Mouse (Mus musculus): Measurements from ENCODE around the gene Zp3.

Gene Zp3

DNA sequence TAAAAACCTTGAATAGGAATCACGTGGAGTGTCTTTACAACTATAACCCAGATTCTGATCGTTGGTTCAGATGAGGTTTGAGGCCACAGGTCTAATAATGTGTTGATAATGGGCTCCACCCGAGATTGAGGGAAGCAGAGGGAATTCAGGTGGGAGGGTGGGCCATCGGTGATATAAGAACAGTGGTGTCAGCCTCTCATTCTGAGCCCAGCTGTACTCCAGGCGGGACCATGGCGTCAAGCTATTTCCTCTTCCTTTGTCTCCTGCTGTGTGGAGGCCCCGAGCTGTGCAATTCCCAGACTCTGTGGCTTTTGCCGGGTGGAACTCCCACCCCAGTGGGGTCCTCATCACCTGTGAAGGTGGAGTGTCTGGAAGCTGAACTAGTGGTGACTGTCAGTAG, at the start of gene Zp3:
Zp3 (plus strand) TSS at position 196 of the 400 bp plus-strand sequence.
- no peak for DNase-seq

DNA sequence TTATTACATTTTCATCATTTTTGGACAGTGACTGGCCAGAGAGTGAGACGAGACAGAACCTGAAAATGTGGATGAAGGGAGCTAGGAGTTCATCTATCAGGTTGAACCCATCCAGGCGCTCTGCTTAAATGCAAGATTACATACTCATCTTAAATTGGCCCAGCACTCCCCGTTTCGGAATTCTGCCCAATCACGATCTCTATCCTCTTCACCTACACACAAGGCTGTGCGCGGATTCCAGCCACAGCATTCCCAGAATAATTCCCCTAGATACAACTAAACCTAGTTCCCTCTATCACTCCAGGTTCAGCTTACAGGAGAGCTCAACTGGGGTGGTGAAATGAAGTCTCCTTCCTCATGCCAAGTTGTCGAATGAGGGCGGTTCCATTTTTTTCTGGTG, 48.4 kb upstream of the Zp3 start:
- DNase-seq: no peak

DNA sequence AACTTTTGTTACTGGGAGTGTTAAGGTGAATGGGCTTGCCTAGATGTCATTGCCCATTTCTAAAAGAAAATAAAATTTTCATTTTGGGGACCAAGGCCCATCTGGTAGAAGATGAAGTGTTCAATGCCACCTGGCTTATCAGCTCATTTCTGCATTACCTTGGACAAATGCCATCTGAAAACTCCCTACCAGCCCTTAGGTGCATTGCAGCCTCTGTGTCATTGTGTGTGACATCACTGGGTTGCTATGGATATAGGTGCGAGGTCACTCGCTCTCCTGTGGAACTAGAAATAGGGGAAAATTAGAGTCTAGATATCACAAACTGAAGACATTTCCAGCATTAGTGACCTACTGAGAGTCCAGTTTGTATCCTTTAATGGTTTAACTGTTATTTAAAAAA, 47.5 kb upstream of the Zp3 start:
- DNase-seq: no peak

DNA sequence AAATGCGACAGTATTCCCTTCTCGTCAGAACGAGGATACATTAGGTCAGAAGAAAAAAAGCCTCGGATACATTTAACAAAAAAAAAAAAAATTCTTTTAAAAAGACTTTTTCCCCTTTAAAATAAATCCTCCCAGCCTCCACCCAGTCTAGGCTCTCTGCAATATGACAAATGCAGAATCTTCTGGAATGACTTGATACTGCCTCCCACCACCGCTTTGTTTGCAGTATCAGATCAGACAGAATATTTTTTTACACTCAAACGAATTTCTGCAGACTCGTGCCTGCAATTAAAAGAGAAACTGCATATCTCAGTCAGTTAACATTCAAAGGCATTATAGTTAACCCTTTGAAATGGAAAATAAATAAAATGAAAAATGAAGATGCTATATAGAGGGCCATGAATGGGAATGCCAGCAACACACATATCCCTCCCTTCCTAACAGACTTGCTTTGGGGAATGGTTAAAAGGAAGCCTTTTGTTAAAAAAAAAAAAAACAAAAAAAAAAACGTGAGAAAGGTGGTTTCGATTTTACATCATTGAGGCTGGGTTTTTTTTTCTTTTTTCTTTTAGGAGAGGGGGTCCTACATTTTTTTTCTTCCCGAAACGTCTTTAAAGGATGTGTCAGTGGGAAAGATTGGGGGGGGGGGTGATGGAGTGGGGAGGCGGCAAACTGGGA, 46.5 kb upstream of the Zp3 start:
- no peak for DNase-seq

DNA sequence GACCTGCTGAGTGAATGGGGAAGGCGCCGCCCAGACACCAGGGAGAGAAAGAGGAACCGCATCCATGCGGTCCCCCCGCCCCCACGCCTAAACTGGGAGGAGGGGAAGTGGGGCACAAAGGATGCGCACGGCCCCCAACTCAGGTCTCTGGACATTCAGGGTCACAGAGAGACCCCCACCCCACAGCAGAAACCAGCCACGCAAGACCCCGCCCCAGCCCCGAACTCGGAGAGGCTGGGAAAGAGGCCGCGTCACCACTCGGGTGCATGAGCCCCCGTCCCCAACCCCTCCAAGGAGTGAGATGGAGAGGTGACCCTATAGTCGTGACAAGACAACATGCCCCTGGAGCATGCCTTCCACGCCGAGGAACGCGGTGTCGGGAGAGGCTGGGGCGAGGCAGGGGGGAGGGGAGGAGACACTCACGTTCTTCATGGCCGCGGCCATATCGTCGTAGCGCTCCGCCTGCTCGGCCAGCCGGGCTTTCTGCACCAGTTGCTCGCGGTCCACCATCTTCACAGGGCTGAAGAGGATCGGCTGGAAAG, 45.9 kb upstream of the Zp3 start:
- DNase-seq: peak; percentile 70 to 73

DNA sequence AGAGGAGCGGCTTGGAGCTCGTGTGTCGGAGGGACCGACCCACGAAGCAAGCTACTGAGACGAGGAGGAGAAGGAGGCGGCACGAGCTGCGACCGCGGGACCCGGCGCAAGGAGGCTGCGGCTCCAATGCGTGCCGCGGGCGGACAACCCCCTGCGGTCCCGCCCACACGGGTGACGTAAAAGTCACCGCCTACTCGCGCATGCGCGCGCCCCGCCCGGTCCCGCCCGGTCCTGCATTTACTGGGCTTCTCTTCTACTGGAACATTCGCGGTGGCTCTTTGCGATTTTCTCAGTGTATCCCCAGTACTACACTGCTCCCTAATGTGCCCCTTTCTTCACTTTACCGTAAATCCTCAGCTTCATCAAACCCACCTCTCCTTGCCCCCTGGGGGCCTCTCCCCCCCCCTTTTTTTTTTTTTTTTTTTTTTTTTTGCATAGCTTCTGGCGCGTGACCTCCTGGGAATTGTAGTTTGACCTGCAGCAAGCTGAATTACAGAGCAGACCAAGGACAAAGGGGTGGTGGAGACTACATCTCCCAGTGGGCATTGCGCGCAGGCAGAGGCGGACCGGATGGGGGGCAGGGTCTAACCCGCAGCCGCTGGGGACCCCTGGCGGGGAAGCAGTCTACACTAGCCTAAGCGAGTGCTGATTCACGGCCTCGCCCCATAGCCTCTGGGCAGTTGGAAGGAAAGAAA, 45.3 kb upstream of the Zp3 start, which contains the start of gene Ywhag:
Ywhag (minus strand) TSS at position 136 of the 695 bp plus-strand sequence.
- peak; percentile 98 to 99 for DNase-seq

DNA sequence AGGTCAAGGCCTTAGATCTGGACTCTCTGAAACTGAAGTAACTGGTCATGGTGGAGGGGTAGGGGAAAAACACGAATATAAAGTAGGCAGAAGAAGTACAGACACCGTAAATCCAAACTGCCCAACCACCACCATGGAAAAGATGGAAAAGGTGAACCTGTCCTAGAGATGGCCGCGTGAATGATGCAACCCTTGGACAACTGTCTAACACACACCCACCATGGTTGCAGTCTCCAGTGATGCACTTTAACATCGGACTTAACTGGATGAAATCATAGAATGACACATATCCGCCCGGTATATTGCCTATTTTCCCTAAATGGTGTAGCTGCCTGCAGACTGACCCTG, 44.7 kb upstream of the Zp3 start:
- no peak for DNase-seq

DNA sequence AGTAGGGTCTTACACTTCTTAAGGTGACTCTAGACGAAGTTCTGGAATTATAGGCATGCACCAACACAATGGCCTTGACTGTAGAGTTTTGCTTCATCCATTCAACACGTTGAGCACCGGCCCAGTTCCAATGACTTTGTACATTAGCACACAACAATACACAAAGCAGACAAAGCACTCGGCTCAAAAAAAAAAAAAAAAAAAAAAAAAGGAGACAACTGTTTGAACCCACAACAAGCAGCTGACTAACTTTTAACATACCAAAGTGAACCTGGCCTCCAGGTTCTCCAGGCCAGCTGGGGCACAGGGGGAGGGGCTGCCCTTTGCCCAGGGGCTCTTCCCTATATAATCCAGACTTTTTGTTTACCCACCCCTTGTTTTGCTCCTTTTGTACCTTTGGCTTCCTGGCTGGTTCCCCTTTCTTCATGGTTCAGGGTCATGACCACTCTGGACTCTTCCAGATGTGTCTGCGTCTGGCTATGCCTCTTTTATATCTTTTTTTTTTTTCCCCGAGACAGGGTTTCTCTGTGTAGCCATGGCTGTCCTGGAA, 44.2 kb upstream of the Zp3 start:
- no peak for DNase-seq

DNA sequence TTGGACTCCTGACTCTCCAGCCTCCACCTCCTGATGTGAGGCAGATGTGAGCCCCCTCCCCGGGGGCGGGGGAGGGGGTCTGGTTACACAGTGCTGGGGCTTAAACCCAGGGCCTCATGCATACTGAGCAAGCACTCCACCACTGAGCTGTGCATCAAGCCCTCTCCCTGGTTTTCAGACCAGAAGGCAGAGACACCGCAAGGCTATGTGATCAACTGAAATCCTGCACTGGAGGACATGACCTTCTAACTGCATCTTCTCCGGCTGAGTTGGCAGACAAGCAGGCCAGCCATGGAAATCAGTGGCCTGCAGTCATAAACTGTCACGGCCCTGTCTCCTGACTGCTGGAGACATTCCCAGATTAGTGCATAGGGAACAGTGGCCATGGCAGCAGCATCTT, 39.3 kb upstream of the Zp3 start:
- no peak for DNase-seq

DNA sequence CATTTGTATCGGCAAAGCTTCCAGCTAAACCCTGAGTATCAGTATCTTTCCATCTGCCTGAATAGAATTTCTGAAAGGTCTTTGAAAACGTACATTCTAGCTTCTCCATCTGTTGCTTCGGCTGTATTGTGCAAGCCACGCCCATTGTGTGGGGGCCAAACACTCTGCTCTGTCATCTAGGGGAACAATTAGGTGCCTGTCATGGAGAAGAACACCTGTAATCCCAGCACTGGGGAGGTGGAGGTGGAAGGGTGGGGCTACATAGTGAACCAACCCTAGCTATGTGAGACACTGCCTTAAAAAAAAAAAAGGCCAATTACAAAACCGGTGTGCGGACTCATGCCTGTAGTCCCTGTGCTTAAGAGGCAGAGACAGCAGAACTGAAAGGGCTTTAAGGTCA, 37.2 kb upstream of the Zp3 start:
- no peak for DNase-seq

DNA sequence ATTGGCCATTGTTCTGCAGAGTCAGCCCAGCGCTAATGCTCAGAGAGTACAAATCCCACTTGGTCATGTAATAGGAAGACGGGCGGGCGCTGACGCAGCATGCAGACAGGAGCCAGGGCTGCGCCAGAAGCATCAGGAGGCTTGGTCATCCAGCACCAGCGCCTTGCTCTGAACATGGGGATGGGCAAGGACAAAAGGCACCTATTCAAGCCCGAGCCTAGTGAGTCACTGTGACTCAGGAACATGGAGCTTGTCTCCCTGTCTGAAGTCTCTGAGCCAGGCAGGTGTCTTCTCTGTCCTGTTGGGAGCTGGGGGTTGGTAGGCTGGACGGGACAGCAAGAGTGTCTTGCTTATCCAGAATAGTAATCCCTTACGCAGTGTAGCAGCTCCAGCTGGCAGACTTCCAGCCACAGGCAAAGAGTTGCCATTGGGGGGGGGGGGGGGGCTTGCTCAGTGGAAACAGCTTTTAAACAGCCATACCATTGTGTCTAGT, 33.9 kb upstream of the Zp3 start:
- no peak for DNase-seq

DNA sequence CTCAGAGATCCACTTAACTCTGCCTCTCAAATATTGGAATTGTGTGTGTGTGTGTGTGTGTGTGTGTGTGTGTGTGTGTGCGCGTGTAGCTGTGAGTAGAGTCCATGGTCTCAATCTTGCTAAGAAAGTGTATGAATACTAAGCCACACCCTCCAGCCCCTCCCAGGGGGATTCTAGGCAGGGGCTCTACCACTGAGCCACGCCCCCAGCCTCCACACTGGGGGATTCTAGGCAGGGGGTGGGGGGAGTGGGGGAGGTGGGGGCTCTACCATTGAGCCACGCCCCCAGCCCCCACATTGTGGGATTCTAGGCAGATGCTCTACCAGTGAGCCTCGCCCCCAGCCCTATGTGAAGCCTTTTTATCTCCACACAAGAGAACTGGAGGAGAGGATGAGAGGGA, 33.3 kb upstream of the Zp3 start:
- no peak for DNase-seq

DNA sequence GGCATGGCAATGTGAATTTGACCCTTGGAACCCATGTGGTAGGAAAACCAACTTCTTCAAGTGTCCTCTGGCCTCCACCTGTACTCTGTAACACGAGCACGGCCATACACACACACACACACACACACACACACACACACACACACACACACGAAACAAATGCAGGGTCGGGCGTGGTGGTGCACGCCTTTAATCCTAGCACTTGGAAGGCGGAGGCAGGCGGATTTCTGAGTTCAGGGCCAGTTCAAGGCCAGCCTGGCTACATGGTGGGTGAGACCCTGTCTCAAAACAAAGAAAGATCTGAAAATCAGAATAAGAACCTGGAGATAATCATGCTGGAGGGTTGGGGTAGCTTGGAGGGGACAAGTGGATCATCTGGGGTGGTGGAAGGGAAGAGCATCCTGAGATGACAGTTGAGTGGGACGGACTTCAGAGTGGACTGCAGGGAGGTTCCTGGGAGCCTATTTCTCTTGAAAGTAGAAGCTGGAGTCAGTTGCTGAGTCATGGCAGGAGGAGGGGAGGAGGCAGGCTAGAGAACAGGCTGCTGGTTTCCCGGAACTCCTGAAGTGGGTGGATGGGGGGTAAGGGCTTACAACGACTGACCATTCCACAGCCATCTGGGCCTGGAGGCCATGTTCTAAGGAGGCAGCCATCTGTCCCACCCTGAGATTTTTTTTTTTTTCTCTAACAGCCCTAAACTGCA, 29.0 kb upstream of the Zp3 start:
- peak; percentile 28 for DNase-seq

DNA sequence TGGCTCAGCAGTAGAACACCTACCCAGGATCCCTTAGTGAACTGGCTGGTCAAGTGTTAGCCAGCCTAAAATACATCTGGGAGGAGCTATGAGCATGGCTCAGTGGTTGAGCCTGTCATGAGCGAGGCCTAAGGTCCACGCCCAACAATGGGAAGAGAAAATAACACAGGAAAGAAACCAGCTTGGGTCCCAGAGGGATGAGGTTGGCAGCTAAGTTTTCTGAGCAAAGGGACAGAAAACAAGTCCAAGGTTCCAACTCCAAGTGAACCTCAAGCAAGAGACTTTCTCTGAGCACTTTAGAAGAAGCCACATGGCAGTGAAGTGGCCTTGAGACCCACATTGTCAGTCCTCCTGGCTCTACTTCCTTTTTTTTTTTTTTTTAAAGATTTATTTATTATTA, 28.2 kb upstream of the Zp3 start:
- no peak for DNase-seq

DNA sequence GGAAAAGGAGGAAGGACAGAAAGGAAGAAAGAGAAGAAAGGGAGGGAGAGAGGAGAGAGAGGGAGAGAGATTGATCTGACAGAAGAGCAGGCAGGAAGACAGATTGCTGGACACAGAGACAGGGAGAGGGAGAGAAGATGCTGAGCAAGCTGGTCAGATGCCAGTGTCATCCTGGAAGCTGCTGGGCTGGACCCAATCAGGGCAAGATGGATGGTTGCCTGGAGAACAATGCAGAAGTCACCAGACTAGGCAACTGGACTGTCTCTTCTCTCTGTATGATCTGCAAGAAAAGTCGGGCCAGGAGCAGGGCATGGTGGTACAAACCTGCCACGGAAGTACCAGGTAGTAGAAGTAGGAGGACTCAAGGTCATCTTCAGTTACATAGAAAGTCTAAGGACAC, 27.1 kb upstream of the Zp3 start:
- DNase-seq: no peak

DNA sequence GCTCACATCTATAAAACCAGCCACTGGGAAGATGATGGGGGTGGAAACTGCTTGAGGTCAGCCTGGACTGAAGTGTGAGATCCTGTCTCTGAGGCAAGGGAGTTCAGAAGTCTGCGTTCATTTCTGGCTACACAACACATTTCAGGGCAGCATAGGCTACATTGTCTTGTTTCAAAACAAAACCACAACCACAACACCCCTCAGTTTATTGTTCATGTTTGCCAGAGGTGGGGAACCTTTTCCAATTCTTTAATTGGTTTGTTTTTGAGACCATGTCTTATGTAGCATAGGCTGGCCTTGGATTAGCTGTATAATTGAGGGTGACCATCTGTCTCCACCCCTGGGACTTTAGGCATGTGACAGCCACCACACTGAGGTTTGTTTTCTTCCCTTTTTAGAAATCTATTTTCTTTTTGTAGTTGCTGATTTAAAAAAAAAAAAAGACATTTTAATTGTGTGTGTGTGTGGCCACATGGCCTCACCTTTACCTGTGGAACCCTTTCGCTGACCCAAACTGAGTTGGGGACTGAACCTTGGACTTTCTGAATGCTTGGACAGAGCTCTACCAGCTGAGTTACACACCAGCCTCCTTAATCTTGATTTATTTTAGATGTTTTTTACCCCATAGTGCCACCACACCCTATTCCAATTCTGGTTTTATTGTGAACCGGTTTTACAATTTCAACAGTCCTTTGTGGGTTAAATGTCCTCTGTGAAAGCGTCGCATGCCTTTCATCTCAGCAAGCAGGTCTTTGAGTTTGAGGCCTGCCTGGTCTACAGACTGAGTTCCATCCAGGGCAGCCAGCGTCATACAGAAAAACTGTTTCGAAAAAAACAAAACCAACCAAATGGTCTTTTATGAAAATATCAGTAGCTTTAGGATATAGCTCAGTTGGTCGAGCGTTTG, 23.3 kb upstream of the Zp3 start:
- DNase-seq: no peak

DNA sequence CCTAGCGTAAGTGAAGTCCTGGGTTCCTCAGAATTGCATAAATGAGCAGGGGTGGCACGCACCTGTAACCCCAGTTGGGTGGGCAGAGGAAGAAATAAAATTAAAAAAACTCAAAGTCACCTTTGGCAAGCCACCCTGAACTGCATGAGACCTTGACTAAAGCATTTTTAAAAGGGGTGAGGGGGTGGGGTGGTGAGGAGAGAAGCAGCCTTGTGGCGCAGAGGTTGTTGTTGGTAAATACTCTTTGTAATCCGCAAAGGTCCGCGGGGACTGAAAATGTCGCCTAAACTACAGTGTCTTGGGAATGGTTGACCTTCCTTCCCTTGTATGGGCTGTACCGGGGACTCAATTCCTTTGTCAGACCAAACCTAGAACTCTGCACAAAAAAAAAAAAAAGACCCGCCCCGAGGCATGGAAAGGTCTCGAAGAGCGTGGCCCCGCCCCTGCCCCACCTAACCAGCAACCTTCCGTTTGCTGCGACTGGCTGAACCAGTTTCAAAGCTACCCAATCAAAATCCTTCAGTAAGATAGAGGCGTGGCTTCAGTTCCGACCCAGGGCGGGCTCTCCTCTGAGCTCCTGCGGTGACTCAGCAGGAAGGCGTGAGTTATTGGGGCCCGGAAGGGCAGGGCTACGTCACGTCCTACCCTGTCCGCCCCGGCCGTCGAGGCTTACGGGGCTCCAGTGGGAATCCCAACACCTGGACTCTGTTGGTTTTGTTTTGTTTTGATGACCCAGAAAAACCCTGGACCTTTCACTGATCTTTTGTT, 22.5 kb upstream of the Zp3 start:
- DNase-seq: peak; percentile 98 to 99

DNA sequence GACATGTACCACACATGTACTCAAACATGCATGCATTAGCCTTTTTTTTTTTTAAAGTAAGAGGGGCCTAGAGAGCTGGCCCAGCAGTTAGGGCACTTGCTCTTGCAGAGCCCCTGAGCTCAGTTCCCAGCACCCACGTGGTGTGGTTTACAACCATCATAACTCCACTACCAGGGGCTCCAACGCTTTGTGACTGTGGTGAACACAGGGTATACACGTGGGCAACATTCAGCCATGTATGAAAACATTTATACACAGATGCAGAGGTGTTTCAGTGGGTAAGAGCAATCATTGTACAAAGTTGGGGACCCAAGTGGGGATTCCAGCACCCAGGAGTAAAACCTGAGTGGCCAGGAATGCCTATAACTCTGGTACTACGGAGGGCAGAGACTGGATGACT, 21.5 kb upstream of the Zp3 start:
- DNase-seq: no peak

DNA sequence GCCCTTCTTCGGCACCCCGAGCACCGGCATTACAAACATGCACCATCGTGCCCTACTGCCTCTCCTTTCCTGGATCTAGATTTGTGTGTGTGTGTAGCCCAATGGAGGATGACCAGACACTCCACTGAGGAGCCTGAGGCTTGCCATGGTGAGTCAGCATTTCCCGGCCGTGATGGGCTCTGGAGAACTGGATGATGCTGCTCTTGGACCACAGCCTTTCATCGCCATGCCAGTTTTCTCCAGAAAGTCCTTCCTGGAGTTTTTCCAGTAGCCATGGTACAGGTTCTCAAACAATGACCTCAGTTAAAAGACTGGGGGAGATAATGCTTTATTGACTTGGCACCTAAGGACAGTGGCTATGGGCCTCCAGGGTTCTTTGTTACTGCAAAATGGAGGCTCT, 20.0 kb upstream of the Zp3 start:
- DNase-seq: no peak

DNA sequence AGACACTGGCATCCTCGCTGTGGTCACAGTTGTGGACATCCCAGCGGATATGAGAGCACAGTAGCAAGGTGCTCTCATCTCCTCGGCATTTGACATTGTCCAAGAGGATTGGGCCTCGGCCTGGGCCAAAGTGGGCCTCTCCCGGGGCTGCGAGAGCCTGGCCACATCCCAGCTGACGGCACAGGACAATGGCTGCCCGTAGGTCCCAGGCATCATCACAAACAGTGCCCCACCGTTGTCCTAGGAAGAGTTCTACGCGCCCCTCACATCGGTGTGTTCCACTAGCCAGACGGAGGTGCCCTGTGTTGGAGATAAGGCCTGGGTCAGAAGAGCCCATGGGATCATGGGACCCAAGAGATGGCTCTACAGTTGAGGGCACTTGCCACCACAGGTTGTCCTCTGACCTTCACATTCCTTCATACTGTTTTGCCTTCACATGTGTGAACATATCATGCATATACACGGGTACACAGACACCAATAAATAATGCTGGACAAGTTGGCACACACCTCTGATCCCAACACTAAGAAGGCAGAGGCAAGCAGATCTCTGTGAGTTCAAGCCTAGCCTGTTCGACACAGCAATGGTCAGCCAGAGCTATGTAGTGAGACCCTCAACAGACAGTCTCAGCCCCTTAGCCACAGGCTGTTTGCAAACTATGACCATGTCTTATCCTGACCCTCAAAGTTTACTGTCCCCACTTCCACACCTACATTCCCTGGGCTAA, 18.8 kb upstream of the Zp3 start:
- DNase-seq: no peak

DNA sequence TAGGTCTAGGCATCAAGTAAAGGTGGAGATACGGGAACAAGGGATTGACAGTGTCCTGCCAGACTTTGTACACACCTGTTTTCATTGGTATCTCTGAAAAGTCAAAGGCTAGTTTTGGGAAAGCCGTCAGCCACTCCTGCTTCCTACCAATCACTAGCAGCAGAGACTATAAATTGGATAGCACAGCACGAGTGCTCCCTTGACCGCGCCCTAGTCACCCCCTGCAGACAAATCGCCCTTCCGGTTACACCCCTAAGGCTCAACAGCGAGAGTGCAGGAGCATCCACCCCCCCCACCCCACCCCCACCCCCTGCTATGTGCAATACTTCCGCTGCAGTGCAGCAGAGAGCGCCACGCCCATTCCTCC, 17.8 kb upstream of the Zp3 start:
- no peak for DNase-seq
